Mouse (Mus musculus) monocyte, adult 5-6 weeks (primary cell): ENCODE measurements around the gene Psme2b. TPM values are rescaled to one million over a fixed set of nuclear protein-coding genes. Genes with fewer than 3 reads are reported as not detected.

Experiments used
- ATAC-seq: fragments of 153-309, 156-312 bp; replicated peaks from 2 replicates; pipeline ENCODE4 v1.8.0; 2017; ENCODE audit warnings: mild to moderate bottlenecking; ENCODE audit not compliant: low TSS enrichment, insufficient number of reproducible peaks, severe bottlenecking, poor library complexity, low FRiP score
- total RNA-seq: library from RNA; stranded (forward); fragments of 200-1000, 200-491, 200-594 nt; gene quantifications from 3 replicates; pipeline ENCODE4 v1.2.3, GENCODE M21; 2017

Psme2b gene
- total RNA-seq, 1 experiment from 2014 or later, result 37.8 TPM

GRCm38 (mm10) chr11:48913611-48914010 lies 32.4 kb downstream of the Psme2b start:
- 0 out of 2 replicates have a peak, but pooled peaks have one; percentile 66 for ATAC-seq

GRCm38 (mm10) chr11:48908459-48908858 lies 37.5 kb downstream of the Psme2b start:
- no peak for ATAC-seq

GRCm38 (mm10) chr11:48902021-48902420 lies 44.0 kb downstream of the Psme2b start, which contains the start of gene Gm5431:
Gene Gm5431 (minus strand): TSS chr11:48902214.
- peak; percentile 56 for ATAC-seq

GRCm38 (mm10) chr11:48901567-48901930 lies 44.4 kb downstream of the Psme2b start:
- ATAC-seq, result peak; percentile 14; the same call in 1 of the 2 replicates

- peak; percentile 85 for ATAC-seq
Observed at GRCm38 (mm10) chr11:48900654-48901566, 45.1 kb downstream of the Psme2b start.

GRCm38 (mm10) chr11:48898812-48899431 lies 47.1 kb downstream of the Psme2b start:
- no peak for ATAC-seq

Other genes starting within 250 kb of the Psme2b start
- 995 to 1,435 TPM (median 1,367 TPM) in 3 replicates for gene Rack1, start 145.9 kb downstream of the Psme2b start, total RNA-seq
- gene Trim41, start 128.8 kb downstream of the Psme2b start, total RNA-seq, result 52.9 to 85.7 TPM (median 59.4 TPM) in 3 replicates
- gene Trim7, start 120.0 kb downstream of the Psme2b start, total RNA-seq, result 9.4 to 15.9 TPM (median 15.5 TPM) in 3 replicates
- gene Gm12184, start 119.5 kb downstream of the Psme2b start, total RNA-seq, result 7.5 to 29.4 TPM (median 12.2 TPM) in 3 replicates
- 36.6 to 51.0 TPM (median 48.9 TPM) in 3 replicates for gene Irgm1, start 74.5 kb downstream of the Psme2b start, total RNA-seq
- 6.7 to 9.7 TPM (median 8.8 TPM) in 3 replicates for gene Gm5431, start 44.0 kb downstream of the Psme2b start, total RNA-seq
- 0.29 to 2.8 TPM (median 0.85 TPM) in 3 replicates for gene Olfr56, start 32.7 kb upstream of the Psme2b start, total RNA-seq
- gene 9930111J21Rik1, start 33.2 kb upstream of the Psme2b start, total RNA-seq, result 33.5 to 71.5 TPM (median 41.1 TPM) in 3 replicates
- 0.10 to 1.4 TPM in 2 of 3 replicates, not detected in the other for gene Gm12185, start 46.0 kb upstream of the Psme2b start, total RNA-seq
- 1.3 to 3.0 TPM (median 1.7 TPM) in 3 replicates for gene Tgtp1, start 48.0 kb upstream of the Psme2b start, total RNA-seq
- 84.2 to 227 TPM (median 114 TPM) in 3 replicates for gene 9930111J21Rik2, start 105.1 kb upstream of the Psme2b start, total RNA-seq
- 15.9 to 85.7 TPM (median 25.2 TPM) in 3 replicates for gene Tgtp2, start 118.0 kb upstream of the Psme2b start, total RNA-seq
- 23.6 to 98.9 TPM (median 35.3 TPM) in 3 replicates for gene Ifi47, start 130.4 kb upstream of the Psme2b start, total RNA-seq
- gene Olfr1396, start 168.7 kb upstream of the Psme2b start, total RNA-seq, result not detected in 3 replicates
- gene Olfr1395, start 196.1 kb upstream of the Psme2b start, total RNA-seq, result not detected in 3 replicates
- gene Olfr1394, start 208.2 kb upstream of the Psme2b start, total RNA-seq, result not detected in 3 replicates
- 0.75 to 2.2 TPM (median 0.78 TPM) in 3 replicates for gene Btnl9, start 241.0 kb upstream of the Psme2b start, total RNA-seq